8 mouse cellular contexts compared by ENCODE assay signal in genomic region chr2:113848245-113849121, GRCm38 (mm10). TPM values are rescaled to one million over a fixed set of nuclear protein-coding genes. Genes with fewer than 3 reads are reported as not detected.
DNase-seq lines count a peak whose midpoint lies in the region; ATAC-seq lines count a peak whose summit lies in the region.

Arhgap11a (minus strand) TSS chr2:113848661.

- peak; percentile 89 to 98 for DNase-seq in adrenal gland, adult (ENCODE audit: inconsistent age in 2 of 2, low spot score in 1 of 2)
- peak; percentile 98 for DNase-seq in embryo, embryonic 10.5 days (ENCODE audit: low spot score)
- peak; percentile 82 for DNase-seq in gastrocnemius, postnatal 14 days
- DNase-seq in left cerebral cortex, postnatal 10 days (ENCODE audit: extremely low spot score in 1 of 2, low spot score in 2 of 2), result peak; percentile 90
- DNase-seq in right cerebral cortex, postnatal 25 days, result peak; percentile 87
- peak; percentile 82 to 84 for DNase-seq in urinary bladder, postnatal 4 days (ENCODE audit: low spot score in 2 of 2)

- peak; percentile 92 for ATAC-seq in inflammation-experienced regulatory T-cells, adult 6 months
- ATAC-seq in megakaryocyte-erythroid progenitor cell, adult 5-6 weeks (replicated peaks; ENCODE audit: low FRiP score, low TSS enrichment, poor library complexity, severe bottlenecking), result peak; percentile 96

- intact Hi-C loops in gastrocnemius, postnatal 14 days (cut with DNase I; ENCODE audit: low total_unique reads), result no loop called here
- intact Hi-C loops in left cerebral cortex, postnatal 10 days (cut with DNase I), result no loop called here

RNA-seq across cellular contexts. Expression of gene Arhgap11a, which starts in this region (rescaled TPM):
- 1 to 10 TPM; 3.7 to 4.2 TPM for total RNA-seq in gastrocnemius, postnatal 14 days (2021)
- 10 to 100 TPM in 1 of 3 experiments, 1 to 10 TPM in 2; 1.6 to 16.6 (median 2.3) TPM for polyA plus RNA-seq in inflammation-experienced regulatory T-cells, adult 6 months (2017; shearing (Covaris generic))
- total RNA-seq in left cerebral cortex, postnatal 10 days (2021), result 1 to 10 TPM; 4.7 to 4.8 TPM
- total RNA-seq in megakaryocyte-erythroid progenitor cell, adult 5-6 weeks (2014; fragmentation: Nextera tagmentation), result 22.4 and 27.8 TPM in 2 replicates
- 27.6 and 35.1 TPM in 2 replicates for total RNA-seq in megakaryocyte-erythroid progenitor cell, adult 5-6 weeks (2017)

Comparison
In these comparisons a context has a peak if more than half of its experiments do, and no peak if none do; other contexts are left out.
1. Peak in every context shown above with its lines: DNase-seq and ATAC-seq.
2. RNA of gene Arhgap11a (total RNA-seq): 22.4 to 35.1 TPM in megakaryocyte-erythroid progenitor cell, adult 5-6 weeks; 4.7 to 4.8 TPM in left cerebral cortex, postnatal 10 days and 3.7 to 4.2 TPM in gastrocnemius, postnatal 14 days; every median in the first group is over 4 times any median in the second.